Mouse (Mus musculus) retina, adult 2 months (tissue): ENCODE data around the gene Selenov.
A peak's percentile ranks its signal among the peaks of the same experiment; 100 is the strongest.
"Not testable (repeated sequence)": the region's sequence is repeated elsewhere in the genome, so short reads cannot be mapped to it uniquely, and the experiment has no call there.

Experiments used
- DNase-seq: peaks from one replicate; pipeline ENCODE4 v3.0.0-alpha.2; 2012; ENCODE audit warnings: low read depth, low spot score

The Selenov gene

GRCm38 (mm10) chr7:28294481-28294880, 3.5 kb upstream of the Selenov start:
- no peak for DNase-seq

GRCm38 (mm10) chr7:28290165-28290564, 821 bp downstream of the Selenov start:
- DNase-seq: no peak

GRCm38 (mm10) chr7:28280630-28281029, 10.4 kb downstream of the Selenov start:
- DNase-seq: no peak

DNA sequence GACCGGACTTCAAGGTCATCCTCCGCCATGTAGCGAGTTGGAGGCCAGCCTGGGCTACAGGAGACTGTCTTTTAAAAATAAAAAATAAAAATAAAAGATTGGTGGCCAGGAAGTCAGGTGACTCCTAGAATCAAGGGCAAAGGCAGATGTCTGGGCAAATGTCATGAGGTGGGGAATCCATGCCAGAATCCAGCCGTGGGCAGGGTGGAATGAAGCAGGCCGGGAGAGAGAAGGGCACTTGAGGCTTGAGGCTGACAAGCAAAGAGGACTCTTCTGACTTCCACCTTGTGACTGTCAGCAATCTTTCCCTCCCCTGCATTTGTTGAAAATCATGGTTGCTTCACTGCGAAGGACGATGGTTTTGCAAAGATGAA, 12.7 kb downstream of the Selenov start:
- no peak for DNase-seq

GRCm38 (mm10) chr7:28277615-28278278, 13.2 kb downstream of the Selenov start, which contains the start of gene Eid2b:
Gene Eid2b, plus strand, starts transcription at chr7:28277739.
- DNase-seq: peak; percentile 89

GRCm38 (mm10) chr7:28277237-28277614, 13.8 kb downstream of the Selenov start:
- no peak for DNase-seq

DNA sequence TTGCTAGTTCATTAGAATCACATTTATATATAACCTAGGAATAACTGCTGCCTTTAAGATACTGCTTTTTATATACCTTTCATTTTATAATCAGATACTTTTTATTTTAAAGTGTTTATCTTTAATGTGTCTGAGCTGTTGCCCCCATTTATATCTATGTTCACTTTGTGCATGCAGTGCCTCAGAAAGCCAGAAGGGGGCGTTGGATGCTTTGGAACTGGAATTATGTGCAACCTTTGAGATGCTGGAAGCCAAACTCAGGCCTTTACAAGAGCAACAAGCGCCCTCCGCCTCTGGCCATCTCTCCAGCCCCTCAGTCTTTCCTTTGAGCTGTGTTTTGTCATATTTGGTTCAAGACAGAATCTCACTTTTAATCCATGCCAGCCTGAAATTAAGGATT, 19.2 kb downstream of the Selenov start:
- DNase-seq: no peak

- DNase-seq: no peak
Measured at GRCm38 (mm10) chr7:28269355-28269754, 21.6 kb downstream of the Selenov start.

- DNase-seq: no peak
Measured at GRCm38 (mm10) chr7:28268576-28268975, 22.4 kb downstream of the Selenov start.

DNA sequence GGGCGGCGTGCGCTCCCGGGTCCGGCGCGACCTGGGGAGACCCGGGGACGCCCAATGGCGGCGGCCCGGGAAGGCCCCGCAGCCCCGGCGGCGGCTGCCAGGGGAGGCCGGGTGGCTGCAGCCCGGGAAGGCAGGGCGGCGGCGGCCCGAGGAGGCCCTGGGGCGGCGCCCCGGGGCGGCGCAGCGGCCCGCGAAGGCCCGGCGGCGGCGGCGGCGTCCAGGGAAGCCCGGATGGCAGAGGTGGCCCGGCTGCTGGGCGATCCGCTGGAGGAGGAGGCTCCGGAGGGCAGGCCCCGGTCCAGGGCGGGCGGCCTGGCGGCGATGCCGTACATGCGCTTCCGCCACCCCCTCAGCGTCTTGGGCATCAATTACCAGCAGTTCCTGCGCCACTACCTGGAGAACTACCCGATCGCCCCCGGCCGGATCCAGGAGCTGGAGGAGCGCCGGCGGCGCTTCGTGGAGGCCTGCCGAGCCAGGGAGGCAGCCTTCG, 22.9 kb downstream of the Selenov start:
- DNase-seq: no peak

DNA sequence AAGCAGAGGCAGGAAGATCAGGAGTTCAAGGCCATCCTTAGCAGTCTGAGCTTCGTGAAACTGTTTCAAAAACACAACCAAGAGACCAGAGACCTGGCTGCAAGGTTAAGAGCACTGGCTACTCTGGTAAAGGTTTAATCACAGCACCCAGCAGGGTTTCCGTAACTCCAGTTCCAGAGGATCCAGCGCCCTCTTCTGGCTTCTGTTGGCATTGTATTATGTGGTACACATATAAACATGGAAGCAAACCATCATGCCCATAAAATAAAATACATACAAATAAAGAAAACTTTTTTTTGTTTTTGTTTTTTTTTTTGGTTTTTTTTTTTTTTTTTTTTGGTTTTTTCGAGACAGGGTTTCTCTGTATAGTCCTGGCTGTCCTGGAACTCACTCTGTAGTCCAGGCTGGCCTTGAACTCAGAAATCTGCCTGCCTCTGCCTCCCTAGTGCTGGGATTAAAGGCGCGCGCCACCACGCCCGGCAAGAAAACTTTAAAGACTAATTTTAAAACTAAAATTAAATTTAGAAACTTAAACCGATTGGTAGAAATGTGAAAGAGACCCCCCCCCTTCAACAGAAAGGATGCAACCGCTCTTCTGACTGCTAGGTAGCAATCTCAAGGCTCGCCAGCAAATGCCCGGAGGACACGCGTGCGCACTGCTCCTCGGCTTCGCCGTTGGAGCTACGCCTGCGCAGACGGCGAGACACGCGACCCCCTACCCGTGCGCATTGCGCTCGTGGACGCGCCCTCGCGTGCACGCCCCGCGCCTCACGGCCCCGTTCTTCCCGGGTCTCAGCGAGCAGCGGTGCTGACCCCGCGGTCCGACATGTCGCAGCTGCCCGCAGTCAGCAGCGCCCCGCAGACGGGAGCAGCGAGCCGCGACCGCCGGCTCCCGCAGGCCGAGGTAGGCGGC, 23.6 kb downstream of the Selenov start, which contains the start of gene Eid2:
Eid2 (plus strand) TSS at position 753 of the 913 bp plus-strand sequence.
- peak; percentile 77 for DNase-seq

DNA sequence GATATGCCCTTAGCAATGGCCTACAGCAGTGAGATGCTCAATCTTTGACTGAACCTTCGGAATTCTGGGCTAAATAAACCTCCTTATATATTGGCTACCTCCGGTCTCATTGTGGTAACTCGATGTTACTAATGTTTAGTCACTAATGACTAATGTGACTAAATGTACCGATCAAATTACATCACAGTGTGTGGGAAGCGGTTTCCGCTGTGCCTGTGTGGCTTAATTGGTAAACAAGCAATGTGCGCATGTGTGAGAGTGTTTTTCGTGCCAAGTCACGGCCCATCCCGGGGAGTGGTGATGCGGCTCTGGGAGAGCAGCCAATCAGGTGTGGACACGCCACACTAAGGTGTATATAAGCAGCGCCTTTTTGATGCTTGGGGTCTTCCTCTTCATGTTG, 25.6 kb downstream of the Selenov start:
- DNase-seq: no peak

- DNase-seq: no peak
Measured at GRCm38 (mm10) chr7:28263786-28264185, 27.2 kb downstream of the Selenov start.

DNA sequence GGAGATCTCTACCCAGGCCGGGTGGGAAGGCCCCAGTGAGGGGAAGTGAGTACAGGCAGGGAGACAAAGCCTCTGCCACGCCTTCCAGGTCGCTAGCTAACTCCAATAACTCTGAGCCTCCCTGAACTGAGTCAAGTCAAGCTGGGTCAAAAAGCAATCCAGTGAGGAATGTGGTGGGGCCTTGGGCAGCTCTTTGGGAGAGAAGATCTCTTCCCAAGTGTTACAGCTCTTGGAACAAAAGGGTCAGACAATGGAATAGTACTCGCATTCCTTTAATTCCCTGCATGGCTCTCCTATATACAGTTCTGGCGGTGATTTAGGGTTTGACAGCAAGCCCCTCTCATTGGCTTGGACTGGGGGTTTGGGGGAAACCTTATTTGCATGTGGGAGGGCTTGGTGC, 28.1 kb downstream of the Selenov start:
- no peak for DNase-seq

- DNase-seq: no peak
Measured at GRCm38 (mm10) chr7:28255476-28255875, 35.5 kb downstream of the Selenov start.

DNA sequence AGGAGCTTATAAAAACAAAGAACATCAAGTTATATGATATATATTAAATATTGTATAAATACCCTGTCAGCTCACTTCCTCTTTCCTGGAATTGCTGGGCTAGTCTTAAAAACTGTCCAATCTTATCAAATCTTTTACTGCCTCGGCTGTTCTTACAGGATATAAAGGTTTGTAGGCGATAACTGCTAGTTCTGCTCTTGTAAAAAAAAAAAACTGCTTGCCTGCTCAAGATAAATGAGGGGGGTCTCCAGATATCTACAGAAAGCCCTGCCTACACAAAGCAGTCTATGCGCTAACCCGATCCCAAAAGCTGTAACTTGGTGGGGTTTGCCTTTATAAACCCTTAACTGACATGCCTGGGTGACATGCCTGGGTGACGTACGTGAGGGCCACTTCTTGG, 36.4 kb downstream of the Selenov start:
- no peak for DNase-seq

GRCm38 (mm10) chr7:28251976-28252375, 39.0 kb downstream of the Selenov start:
- no peak for DNase-seq

DNA sequence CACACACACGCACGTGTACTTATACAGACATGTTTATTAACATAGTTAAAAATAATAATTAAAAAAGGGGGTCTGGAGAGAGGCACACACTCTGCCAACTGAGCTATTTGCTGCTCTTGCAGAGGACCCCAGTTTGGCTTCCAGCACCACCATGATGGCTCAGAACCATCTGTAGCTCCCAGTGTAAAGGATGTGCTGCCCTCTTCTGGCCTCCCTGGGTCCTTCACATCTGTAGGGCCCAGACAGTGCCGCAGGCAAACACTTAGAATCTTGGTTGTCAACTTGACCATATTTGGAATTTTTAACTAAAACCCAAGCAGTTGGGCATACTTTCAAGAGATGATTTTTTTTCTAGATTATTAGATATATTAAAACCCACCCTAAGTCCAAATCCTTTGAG, 42.0 kb downstream of the Selenov start:
- DNase-seq: no peak

DNA sequence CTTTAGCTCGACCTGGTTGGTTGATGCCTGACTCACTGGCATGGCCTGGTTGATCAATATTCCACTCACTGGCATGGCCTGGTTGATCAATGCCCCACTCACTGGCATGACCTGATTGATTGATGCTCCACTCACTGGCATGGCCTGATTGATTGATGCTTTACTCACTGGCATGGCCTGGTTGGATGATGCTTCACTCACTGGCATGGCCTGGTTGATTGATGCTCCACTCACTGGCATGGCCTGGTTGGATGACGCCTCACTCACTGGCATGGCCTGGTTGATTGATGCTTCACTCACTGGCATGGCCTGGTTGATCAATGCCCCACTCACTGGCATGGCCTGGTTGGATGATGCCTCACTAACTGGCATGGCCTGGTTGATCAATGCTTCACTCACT, 47.0 kb downstream of the Selenov start:
- not testable (repeated sequence) for DNase-seq
